Mouse (Mus musculus): ENCODE data around the gene Cbarp.

Gene Cbarp

DNA sequence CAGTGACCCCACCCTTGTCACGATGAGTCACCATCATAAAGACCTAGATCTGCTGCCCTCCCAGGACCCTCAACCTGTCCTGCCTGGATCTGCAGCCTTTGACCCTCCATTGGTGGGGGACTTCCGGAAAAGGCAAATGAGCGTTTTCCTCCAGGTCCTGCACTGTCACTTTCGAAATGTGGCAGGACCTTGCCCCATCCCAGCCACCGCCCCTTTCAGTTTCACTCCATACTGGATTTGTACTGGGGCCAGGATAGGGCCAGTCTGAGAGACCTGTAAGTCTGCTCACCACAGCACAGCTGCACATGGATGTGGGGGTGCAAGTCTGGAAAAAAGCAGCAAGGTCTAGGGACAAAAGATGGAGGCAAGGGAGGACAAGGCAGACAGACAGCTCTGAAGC is 42.0 kb downstream of the Cbarp start:
- no peak for DNase-seq (ENCODE audit: low read depth, low spot score)

DNA sequence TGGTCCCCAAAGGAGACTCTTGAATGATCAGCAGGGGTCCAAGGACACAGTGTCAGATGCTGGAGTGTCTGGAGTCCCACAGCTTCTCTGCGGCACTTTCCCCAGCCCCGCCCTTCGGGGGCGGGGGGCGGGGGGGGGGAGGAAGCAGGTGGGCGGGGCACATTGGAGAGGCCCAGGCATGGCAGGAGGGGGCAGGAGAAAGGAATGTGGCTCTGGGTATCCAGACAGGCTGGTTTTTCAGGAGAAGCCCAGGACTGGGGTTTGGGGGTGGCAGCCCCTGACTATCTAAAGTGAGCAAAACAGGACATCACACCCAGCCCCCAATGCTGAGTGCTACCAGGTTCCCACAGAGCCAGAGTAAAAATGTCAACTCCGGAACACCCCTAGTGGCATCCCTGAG is 43.4 kb downstream of the Cbarp start:
- DNase-seq (ENCODE audit: low read depth, low spot score) = no peak

DNA sequence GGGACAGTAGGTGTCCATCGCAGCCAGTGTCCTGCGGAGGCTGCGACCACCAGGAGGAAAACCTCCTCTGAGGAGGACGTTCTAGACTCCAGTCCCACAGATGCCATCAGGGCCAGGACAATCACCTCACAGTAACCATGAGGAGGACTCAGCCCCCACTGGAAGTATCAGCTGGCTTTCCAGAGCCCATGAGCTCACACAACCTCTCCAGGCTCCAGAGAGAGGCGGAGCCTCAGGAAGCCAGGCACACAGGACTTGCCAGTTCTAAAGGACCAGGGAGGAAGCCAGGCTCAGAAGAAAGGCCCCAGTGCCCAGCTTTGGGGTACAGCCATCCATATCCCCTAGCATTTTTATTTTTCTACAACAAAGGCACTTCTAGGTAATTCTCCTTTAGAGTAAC is 45.1 kb downstream of the Cbarp start:
- no peak for DNase-seq (ENCODE audit: low read depth, low spot score)

DNA sequence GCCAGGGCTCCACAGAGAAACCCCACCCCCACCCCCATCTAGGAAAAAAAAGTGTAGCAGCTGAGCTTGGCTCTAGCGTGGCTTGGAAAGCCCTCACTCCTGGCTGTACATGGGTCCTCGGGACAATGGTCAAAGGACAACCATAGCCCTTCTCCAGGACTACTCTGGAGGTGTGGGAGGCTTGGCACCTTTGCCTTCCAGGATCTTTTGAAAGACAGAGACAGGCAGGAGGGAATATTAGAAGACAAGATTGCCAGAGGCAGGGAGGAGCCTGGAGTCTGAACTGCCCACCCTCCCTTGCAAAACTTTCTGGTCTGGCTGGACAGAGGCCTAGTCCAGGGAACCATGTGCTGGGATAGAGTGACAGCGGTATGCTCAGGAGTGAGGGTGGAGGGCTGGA is 46.0 kb downstream of the Cbarp start:
- no peak for DNase-seq (ENCODE audit: low read depth, low spot score)

DNA sequence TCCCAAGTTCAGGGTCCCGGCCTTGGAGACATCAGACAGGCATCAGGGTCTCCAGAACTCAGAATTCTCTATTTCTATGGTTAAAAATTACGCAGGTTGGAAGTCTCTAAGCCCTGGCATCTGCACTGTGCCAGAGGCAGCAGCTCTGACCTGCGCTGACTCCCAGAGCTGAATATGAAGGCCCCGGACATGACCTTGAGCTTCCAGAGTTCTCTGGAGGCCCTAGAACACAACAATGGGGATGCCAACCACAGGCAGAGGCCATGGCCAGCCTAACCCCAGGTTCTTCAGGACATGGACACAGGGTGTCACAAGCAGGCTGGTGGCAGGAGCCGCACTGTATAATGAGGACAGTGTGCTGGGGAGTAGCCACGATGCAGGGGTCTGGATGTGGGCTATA is 46.5 kb downstream of the Cbarp start:
- no peak for DNase-seq (ENCODE audit: low read depth, low spot score)

DNA sequence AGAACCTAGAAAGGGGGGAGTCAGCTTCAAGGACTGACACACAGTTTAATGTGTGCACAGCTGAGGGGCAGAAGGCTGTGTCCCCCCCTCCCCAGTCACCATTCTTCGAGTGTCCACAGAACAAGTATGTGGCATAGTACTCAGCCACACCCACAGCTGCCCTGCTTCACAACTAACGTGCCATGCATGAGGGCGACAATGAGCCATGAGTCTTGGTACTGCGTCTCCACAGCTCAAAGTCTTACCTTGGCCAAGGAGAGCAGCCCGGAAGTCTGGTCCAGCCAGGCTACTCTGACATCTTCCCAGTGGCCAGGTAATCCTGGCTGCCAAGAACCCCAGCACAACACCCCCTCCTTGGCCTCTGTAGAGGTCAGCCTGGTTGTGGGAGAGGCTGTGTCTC is 47.9 kb downstream of the Cbarp start:
- DNase-seq (ENCODE audit: low read depth, low spot score) = no peak

DNA sequence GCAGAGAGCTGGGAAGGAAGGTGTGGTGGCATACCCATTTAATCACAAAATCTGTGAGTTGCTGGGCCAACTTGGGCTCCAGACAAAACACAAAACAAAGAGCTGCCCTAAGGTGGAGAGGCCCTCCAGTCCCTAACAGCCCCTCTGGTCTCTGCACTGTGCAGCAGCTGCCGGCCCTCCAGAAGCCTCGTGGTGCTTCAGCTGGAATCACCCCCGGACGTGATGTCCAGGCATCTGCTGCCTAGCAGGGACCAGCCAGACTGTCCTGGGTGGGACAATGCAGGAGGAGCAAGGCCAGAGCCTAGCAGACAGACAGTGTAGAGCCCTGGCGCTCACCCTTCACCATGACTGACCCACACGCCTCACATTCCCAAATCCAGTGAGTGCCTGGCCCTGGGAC is 49.1 kb downstream of the Cbarp start:
- no peak for DNase-seq (ENCODE audit: low read depth, low spot score)

DNA sequence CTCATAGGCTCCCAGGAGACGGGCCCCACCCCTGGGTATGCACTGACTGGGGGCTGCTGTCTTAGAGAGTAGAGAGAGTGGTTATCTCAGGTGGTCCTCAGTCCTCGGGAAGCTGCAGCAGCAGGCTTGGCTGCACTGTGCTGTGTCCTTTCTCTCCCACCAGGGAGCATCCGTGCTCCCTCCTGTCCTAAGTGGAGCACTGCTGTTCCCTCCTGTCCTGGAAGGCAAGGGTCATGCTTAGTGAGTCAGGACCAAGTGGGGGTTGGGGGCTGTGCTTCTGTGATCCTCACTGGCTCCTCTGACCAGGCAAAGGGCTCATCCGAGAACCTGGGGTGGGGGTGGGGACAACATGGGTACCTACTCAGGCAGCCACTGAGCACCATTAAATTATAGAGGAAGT is 51.5 kb downstream of the Cbarp start:
- DNase-seq (ENCODE audit: low read depth, low spot score) = no peak

DNA sequence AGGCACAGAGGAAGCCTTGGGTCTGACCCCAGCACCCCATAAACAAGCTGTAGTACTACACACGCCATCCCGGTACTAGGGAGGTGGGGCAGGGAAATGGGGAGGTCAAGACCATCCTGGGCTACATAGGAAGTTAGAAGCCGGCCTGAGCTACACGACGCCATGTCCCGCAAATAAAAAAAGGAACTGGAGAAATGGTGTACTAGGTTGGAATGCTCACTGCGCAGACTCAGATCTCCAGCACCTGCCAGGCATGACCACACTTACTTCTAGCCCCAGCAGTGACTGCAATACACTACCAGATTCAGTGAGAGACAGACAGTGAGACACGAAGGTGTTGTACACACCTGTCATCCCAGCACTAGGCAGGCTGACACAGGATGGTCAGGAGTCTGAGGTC is 53.2 kb downstream of the Cbarp start:
- DNase-seq (ENCODE audit: low read depth, low spot score) = no peak

DNA sequence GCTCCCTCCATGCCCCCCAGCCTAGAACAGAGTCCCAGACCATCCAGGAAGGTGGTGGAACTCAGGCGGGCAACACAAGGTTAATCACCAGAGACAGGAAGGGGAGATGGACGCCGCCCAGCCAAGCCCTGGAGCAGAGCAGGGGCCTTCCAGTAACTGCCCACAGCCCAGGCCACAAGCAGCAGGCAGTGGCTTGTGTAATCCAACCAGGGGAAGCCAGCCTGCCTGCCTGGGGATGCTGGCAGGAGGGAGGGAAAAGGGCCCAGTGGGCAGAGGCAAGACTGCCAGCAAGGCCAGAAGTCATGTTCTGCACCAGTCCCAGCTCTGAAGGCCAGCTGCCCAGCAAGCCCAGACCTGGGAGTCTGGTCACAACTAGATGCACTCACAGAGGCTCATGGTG is 53.8 kb downstream of the Cbarp start:
- no peak for DNase-seq (ENCODE audit: low read depth, low spot score)

DNA sequence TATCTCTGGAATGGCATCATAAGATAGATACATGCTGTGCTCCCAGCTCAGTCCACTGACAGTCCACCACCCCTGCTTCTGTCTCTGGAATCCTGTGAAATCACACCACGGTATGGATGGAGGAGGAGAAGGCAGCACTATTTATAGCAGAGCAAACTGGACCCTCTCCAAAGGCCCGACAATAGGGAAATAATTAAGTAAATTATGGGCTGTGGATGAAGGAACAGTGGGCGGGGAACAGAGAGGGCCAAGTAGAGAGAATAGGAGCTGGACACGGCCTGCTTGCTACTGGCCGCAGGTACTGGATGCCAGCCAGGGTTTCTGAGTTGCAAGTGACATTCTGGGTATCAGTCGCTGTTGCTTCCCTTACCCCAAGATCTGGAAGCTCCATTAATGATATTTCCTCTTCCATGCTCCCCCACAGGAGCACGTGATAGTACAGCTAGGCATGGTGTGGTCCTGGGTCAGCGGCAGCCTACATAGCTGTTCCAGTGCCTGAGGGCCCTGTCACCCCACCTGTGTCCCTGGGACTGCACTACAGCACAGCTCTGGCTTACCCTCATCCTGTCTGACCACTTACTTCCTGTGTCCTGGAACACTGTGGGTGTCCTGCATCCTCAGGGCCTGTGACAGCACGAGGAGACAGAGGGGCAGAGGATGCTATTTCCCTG is 55.7 kb downstream of the Cbarp start:
- no peak for DNase-seq (ENCODE audit: low read depth, low spot score)

DNA sequence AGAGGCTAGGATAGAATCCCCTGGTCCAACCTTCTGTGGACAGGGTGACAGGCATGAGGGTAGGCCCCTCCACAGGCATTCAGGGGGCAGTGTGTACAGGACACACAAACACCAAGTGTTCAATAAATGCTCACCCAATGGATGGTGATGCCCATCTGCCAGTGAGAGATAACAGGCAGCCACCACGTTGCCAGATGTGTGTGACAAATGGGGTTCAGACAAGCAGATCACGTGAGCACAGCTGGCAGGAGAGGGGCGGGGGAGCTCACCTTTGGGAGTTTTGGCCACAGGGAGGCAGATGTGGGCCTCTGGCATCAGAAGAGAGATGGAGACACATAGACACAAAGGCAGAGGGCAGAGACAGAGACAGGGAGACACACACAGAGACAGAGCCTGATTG is 59.6 kb downstream of the Cbarp start:
- DNase-seq (ENCODE audit: low read depth, low spot score) = no peak

Data from retina, postnatal 7 days (tissue).